Mouse (Mus musculus): ENCODE measurements around the gene Arhgap15. TPM values are rescaled to one million over a fixed set of nuclear protein-coding genes. Genes with fewer than 3 reads are reported as not detected.
A peak's percentile ranks its signal among the peaks of the same experiment; 100 is the strongest.

The Arhgap15 gene
- total and polyA plus RNA-seq, 3 experiments = 16.6 to 40.3 (median 19.8) TPM

DNA sequence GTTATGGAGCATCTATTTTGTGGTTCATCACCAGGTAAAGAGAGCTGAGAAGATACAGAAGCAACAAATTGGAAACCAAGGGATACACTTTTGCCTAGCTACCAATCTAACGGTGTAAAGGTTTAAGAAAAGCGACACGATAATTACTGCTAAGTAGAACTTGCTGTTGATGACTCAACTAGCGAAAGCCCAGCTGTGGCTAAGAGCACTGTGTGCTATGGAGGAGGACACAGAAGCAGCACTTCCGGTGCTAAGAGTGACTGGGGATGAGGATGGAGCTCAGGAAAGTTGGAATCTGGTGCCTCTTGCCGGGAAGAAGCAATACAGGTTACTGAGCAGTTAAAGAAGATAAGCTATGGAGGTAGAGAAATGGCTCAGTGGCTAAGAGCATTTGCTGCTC, 589.8 kb downstream of the Arhgap15 start (continued):
- TF ChIP-seq IRF4 (IDR thresholded peaks at IDR 0.05; ENCODE audit: low read depth, low read length) (peak; percentile 93), NRF1 (IDR thresholded peaks at IDR 0.05; ENCODE audit: low read depth, low read length) (no peak), UBTF (IDR thresholded peaks at IDR 0.05; ENCODE audit: low read depth, low read length) (no peak), KAT2A (IDR thresholded peaks at IDR 0.05; ENCODE audit: insufficient replicate concordance, low read length) (no peak), JUN (IDR thresholded peaks at IDR 0.05; ENCODE audit: insufficient read depth, low read depth, low read length) (peak; percentile 64)

DNA sequence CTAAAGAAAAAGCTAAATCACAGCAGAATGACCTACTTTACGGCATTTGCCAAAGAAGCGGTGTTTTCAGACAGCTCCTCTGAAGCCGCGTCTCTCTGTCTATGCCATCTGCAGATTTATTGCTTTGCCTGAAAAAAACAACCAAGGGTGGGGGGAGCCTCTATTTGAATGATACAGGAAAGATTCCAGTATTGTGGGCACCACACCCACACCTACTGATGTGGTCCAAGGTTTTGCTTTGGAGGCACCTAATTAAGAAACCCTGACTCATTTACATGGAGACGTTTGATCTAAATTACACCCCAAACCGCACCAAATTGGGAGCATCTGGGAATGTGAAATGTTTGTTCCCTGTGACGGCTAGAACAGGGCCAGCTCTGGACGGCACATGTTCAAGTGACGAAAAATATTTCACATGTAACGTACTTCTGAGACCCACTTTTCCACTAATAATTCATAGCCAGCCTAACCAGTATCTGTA, 592.5 kb downstream of the Arhgap15 start:
- Histone ChIP-seq H3K9me3 (replicated peaks; ENCODE audit: low read length) (no peaks in the 10 kb centered on the region), H3K79me2 (replicated peaks; ENCODE audit: control insufficient read depth, extremely low read depth, insufficient read depth, poor library complexity, severe bottlenecking) (no peaks in the 10 kb centered on the region), H3K27ac (ENCODE audit: insufficient read depth, low read depth) (no peak overlapping the region), H3K36me3 (replicated peaks in 1 of 2; ENCODE audit: control insufficient read depth in 1 of 2, insufficient read depth in 1 of 2, low read length in 1 of 2) (no peaks in the 10 kb centered on the region), H3K4me2 (ENCODE audit: insufficient read depth, low read depth, poor library complexity, severe bottlenecking) (no peak overlapping the region), H3K27me3 (replicated peaks) (no peaks in the 10 kb centered on the region), H3K4me3 (replicated peaks in 1 of 3; ENCODE audit: low read depth in 2 of 3, low read length in 2 of 3, poor library complexity in 1 of 3) (no peak overlapping the region), H3K4me1 (ENCODE audit: control insufficient read depth in 1 of 2, insufficient read depth in 2 of 2) (peaks cover 30 to 46% of the 10 kb centered on the region in 2 experiments), H3K9ac (ENCODE audit: insufficient read depth, low read depth) (no peak overlapping the region)
- dilution Hi-C loops (cut with MboI; ENCODE audit: extremely low pct_ligation_motif_present, extremely low pct_unique_long_range_greater_than_20kb, low sequenced_read_pairs) (no loop called here), in situ Hi-C loops (cut with MboI; ENCODE audit: low pct_ligation_motif_present, low pct_unique_long_range_greater_than_20kb, low sequenced_read_pairs) (loop anchor here (25.0 kb wide), 1 partner anchor 604 kb away; the partner anchor contains the start of gene Arhgap15)
- TF ChIP-seq MXI1 (IDR thresholded peaks at IDR 0.05; ENCODE audit: low read depth, low read length) (no peak), ZNF384 (IDR thresholded peaks at IDR 0.05; ENCODE audit: low read depth, low read length) (no peak), MAZ (IDR thresholded peaks at IDR 0.05; ENCODE audit: low read depth, low read length) (no peak), JUN (IDR thresholded peaks at IDR 0.05; ENCODE audit: insufficient read depth, low read depth, low read length) (no peak), IRF4 (IDR thresholded peaks at IDR 0.05; ENCODE audit: low read depth, low read length) (no peak), TCF12 (IDR thresholded peaks at IDR 0.05; ENCODE audit: low read depth, low read length) (no peak)
- no peak for DNase-seq (ENCODE audit: extremely low read depth)

DNA sequence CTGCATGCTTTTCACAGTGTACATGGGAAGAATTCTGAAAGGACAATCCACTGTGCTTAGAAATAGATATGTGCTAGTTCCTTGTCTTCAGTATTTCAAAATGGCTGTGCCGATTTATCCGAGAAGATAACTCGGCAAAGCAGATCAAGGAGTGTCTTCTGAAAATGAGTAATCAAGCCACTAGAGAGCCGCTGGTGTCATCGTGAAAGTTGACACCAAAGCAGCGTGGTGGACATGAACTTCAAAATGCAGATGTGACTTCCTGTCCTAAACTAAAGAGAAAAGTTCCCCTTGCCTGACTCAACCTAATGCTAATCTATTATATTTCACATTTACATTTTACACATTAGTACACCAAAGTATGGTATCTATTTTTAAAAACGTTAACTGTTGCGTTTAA, 596.2 kb downstream of the Arhgap15 start:
- Histone ChIP-seq H3K4me1 (ENCODE audit: control insufficient read depth in 1 of 2, insufficient read depth in 2 of 2) (peaks cover 30 to 39% of the 10 kb centered on the region in 2 experiments), H3K4me3 (replicated peaks in 1 of 3; ENCODE audit: low read depth in 2 of 3, low read length in 2 of 3, poor library complexity in 1 of 3) (peak overlapping the region; percentile 4 to 26 (median 18)), H3K79me2 (replicated peaks; ENCODE audit: control insufficient read depth, extremely low read depth, insufficient read depth, poor library complexity, severe bottlenecking) (no peaks in the 10 kb centered on the region), H3K27ac (ENCODE audit: insufficient read depth, low read depth) (peak overlapping the region; percentile 100), H3K27me3 (replicated peaks) (no peaks in the 10 kb centered on the region), H3K36me3 (replicated peaks in 1 of 2; ENCODE audit: control insufficient read depth in 1 of 2, insufficient read depth in 1 of 2, low read length in 1 of 2) (no peaks in the 10 kb centered on the region), H3K9me3 (replicated peaks; ENCODE audit: low read length) (no peaks in the 10 kb centered on the region), H3K9ac (ENCODE audit: insufficient read depth, low read depth) (peak overlapping the region; percentile 85), H3K4me2 (ENCODE audit: insufficient read depth, low read depth, poor library complexity, severe bottlenecking) (peak overlapping the region; percentile 96)
- in situ Hi-C loops (cut with MboI; ENCODE audit: low pct_ligation_motif_present, low pct_unique_long_range_greater_than_20kb, low sequenced_read_pairs) = loop anchor here (25.0 kb wide), 1 partner anchor 608 kb away; the partner anchor contains the start of gene Arhgap15
- dilution Hi-C loops (cut with MboI; ENCODE audit: extremely low pct_ligation_motif_present, extremely low pct_unique_long_range_greater_than_20kb, low sequenced_read_pairs) = no loop called here
- DNase-seq (ENCODE audit: extremely low read depth) = peak; percentile 93
- TF ChIP-seq MXI1 (IDR thresholded peaks at IDR 0.05; ENCODE audit: low read depth, low read length) (no peak; the same call in 1 of the 2 replicates), EP300 (IDR thresholded peaks at IDR 0.05; ENCODE audit: low read length) (peak; percentile 72), POLR2A (IDR thresholded peaks at IDR 0.05; ENCODE audit: low read depth, low read length) (peak; percentile 49; the same call in 1 of the 2 replicates), ELF1 (IDR thresholded peaks at IDR 0.05; ENCODE audit: low read depth, low read length) (no peak), BHLHE40 (IDR thresholded peaks at IDR 0.05; ENCODE audit: low read depth, low read length) (no peak; the same call in 1 of the 2 replicates), ZKSCAN1 (IDR thresholded peaks at IDR 0.05; ENCODE audit: borderline replicate concordance, low read depth, low read length) (no peak), HCFC1 (IDR thresholded peaks at IDR 0.05; ENCODE audit: low read depth, low read length) (no peak), TBP (conservative IDR thresholded peaks at IDR 0.05; ENCODE audit: low read depth, low read length) (no peak), NRF1 (IDR thresholded peaks at IDR 0.05; ENCODE audit: low read depth, low read length) (no peak), KAT2A (IDR thresholded peaks at IDR 0.05; ENCODE audit: insufficient replicate concordance, low read length) (no peak), ZC3H11A (IDR thresholded peaks at IDR 0.05; ENCODE audit: low read depth, low read length) (no peak), SMC3 (IDR thresholded peaks at IDR 0.05; ENCODE audit: low read depth, low read length) (no peak), MEF2A (IDR thresholded peaks at IDR 0.05; ENCODE audit: borderline replicate concordance, low read depth, low read length) (no peak), ZMIZ1 (IDR thresholded peaks at IDR 0.05; ENCODE audit: low read depth, low read length) (no peak), USF1 (IDR thresholded peaks at IDR 0.05; ENCODE audit: low read depth, low read length) (no peak), USF2 (conservative IDR thresholded peaks at IDR 0.05; ENCODE audit: low read depth, low read length) (no peak), MAZ (IDR thresholded peaks at IDR 0.05; ENCODE audit: low read depth, low read length) (no peak), UBTF (IDR thresholded peaks at IDR 0.05; ENCODE audit: low read depth, low read length) (no peak), MAFK (IDR thresholded peaks at IDR 0.05; ENCODE audit: insufficient replicate concordance, low read length) (no peak), ETS1 (conservative IDR thresholded peaks at IDR 0.05; ENCODE audit: low read depth, low read length) (peak; percentile 78; the same call in 1 of the 2 replicates), E2F4 (IDR thresholded peaks at IDR 0.05; ENCODE audit: insufficient replicate concordance, low read depth, low read length) (no peak), MYC (IDR thresholded peaks at IDR 0.05; ENCODE audit: low read depth, low read length) (peak; percentile 87), CTCF (conservative IDR thresholded peaks at IDR 0.05 in 1 of 2, IDR thresholded peaks at IDR 0.05 in 1 of 2; ENCODE audit: low read depth in 2 of 2, low read length in 2 of 2) (no peak), CHD2 (IDR thresholded peaks at IDR 0.05; ENCODE audit: low read length) (no peak), SIN3A (IDR thresholded peaks at IDR 0.05; ENCODE audit: low read length) (no peak)

Measured in CH12.LX (cell line).